Mouse (Mus musculus) midbrain, postnatal 0 days (tissue): Measurements from ENCODE around the gene Fibin. TPM values are rescaled to one million over a fixed set of nuclear protein-coding genes. Genes with fewer than 3 reads are reported as not detected.

Experiments
- ATAC-seq: fragments of 200-750 bp; cut with Nextera tagmentation; 2 replicates; pipeline ENCODE4 v1.8.0; 2017; ENCODE audit warnings: moderate number of reproducible peaks, mild to moderate bottlenecking, moderate TSS enrichment, moderate library complexity; ENCODE audit not compliant: low FRiP score
- DNase-seq: peaks from one replicate; pipeline ENCODE4 v3.0.0-alpha.2; 2015; ENCODE audit warnings: low spot score
- H3K27ac ChIP-seq: fragments of 300-500 bp; sonication (generic); 2 replicates; pipeline ENCODE4 v1.5.1; 2014; ENCODE audit warnings: low read depth, mild to moderate bottlenecking, low read length, mixed read lengths
- H3K27me3 ChIP-seq: fragments of 300-500 bp; sonication (generic); 2 replicates; pipeline ENCODE4 v1.6.1; 2014; ENCODE audit warnings: low read length, control low read depth, mixed read lengths; ENCODE audit not compliant: insufficient read depth
- H3K36me3 ChIP-seq: fragments of 300-500 bp; sonication (generic); 2 replicates; pipeline ENCODE4 v1.6.1; 2014; ENCODE audit warnings: low read length, control low read depth, mixed read lengths; ENCODE audit not compliant: insufficient read depth
- H3K4me1 ChIP-seq: fragments of 300-500 bp; sonication (generic); 2 replicates; pipeline ENCODE4 v1.6.1; 2014; ENCODE audit warnings: mild to moderate bottlenecking, control low read depth, antibody characterized with exemption, low read length, mixed read lengths; ENCODE audit not compliant: insufficient read depth
- H3K4me2 ChIP-seq: fragments of 300-500 bp; sonication (generic); 2 replicates; pipeline ENCODE4 v1.6.1; 2014; ENCODE audit warnings: low read depth, mild to moderate bottlenecking, low read length, mixed read lengths; ENCODE audit not compliant: poor library complexity, severe bottlenecking
- H3K4me3 ChIP-seq: fragments of 300-500 bp; sonication (generic); 2 replicates; pipeline ENCODE4 v1.5.1; 2014; ENCODE audit warnings: low read depth, mild to moderate bottlenecking, low read length, moderate library complexity
- H3K9ac ChIP-seq: fragments of 300-500 bp; sonication (generic); replicated peaks from 2 replicates; pipeline ENCODE4 v1.6.1; 2014; ENCODE audit warnings: mild to moderate bottlenecking, low read length, moderate library complexity, mixed read lengths; ENCODE audit not compliant: poor library complexity, severe bottlenecking
- H3K9me3 ChIP-seq: fragments of 300-500 bp; sonication (generic); 2 replicates; pipeline ENCODE4 v1.6.1; 2016; ENCODE audit warnings: low read length, control low read depth
- CTCF ChIP-seq: IDR thresholded peaks from 2 replicates; pipeline ENCODE4 v1.5.1; 2016; ENCODE audit warnings: antibody characterized with exemption, mild to moderate bottlenecking
- WGBS: fragments of 180-500 bp; shearing (Covaris S2); extraction: QIAGEN DNeasy Blood & Tissue Kit; methylation state at CpG from one replicate; pipeline ENCODE4 v1.1.7; 2014; 5-methylcytosine and 5-hydroxymethylcytosine counted together
- polyA plus RNA-seq: library from polyadenylated mRNA; unstranded; fragments of >200 nt; fragmentation: Nextera tagmentation; extraction: Ambion mirVana; gene quantifications from 2 replicates; pipeline ENCODE4 v1.2.1, GENCODE M21; 2015
- total RNA-seq: library from RNA; depleted of rRNA; stranded (reverse); fragments of >200 nt; gene quantifications from 2 replicates; pipeline ENCODE4 v1.2.3, GENCODE M21; 2014

The Fibin gene
- total and polyA plus RNA-seq, 2 experiments from 2014 or later = 5.8 to 7.9 TPM

- no peaks in the 10 kb centered on the region for H3K9me3 ChIP-seq
- H3K4me2 ChIP-seq = no peak overlapping the region
- no peaks in the 10 kb centered on the region for H3K27me3 ChIP-seq
- H3K4me1 ChIP-seq = no peaks in the 10 kb centered on the region
- no peaks in the 10 kb centered on the region for H3K36me3 ChIP-seq
- DNase-seq (no peak), ATAC-seq (no peak)
- WGBS = 90% methylated on average over 2 of the region's 2 CpGs
- H3K9ac ChIP-seq = no peak overlapping the region
- no peak for TF ChIP-seq CTCF
- no peak overlapping the region for H3K4me3 ChIP-seq
- no peak overlapping the region for H3K27ac ChIP-seq
Measured at GRCm38 (mm10) chr2:110379811-110380210, 16.8 kb upstream of the Fibin start.

GRCm38 (mm10) chr2:110376660-110377059 lies 13.7 kb upstream of the Fibin start:
- Histone ChIP-seq H3K27me3 (no peaks in the 10 kb centered on the region), H3K4me3 (no peak overlapping the region), H3K4me2 (no peak overlapping the region), H3K9me3 (no peaks in the 10 kb centered on the region), H3K9ac (no peak overlapping the region), H3K27ac (no peak overlapping the region), H3K36me3 (no peaks in the 10 kb centered on the region), H3K4me1 (no peaks in the 10 kb centered on the region)
- 91% methylated on average over 1 of the region's 1 CpGs for WGBS
- DNase-seq (no peak), ATAC-seq (no peak)
- no peak for TF ChIP-seq CTCF

- TF ChIP-seq CTCF = no peak
- H3K9ac ChIP-seq = no peak overlapping the region
- H3K4me3 ChIP-seq = no peak overlapping the region
- no peaks in the 10 kb centered on the region for H3K27me3 ChIP-seq
- 96% methylated on average over 1 of the region's 1 CpGs for WGBS
- DNase-seq = no peak
- H3K27ac ChIP-seq = no peak overlapping the region
- no peaks in the 10 kb centered on the region for H3K9me3 ChIP-seq
- H3K4me1 ChIP-seq = no peaks in the 10 kb centered on the region
- no peak for ATAC-seq
- no peaks in the 10 kb centered on the region for H3K36me3 ChIP-seq
- no peak overlapping the region for H3K4me2 ChIP-seq
Measured at GRCm38 (mm10) chr2:110375475-110375874, 12.5 kb upstream of the Fibin start.

- H3K9ac ChIP-seq = no peak overlapping the region
- no peaks in the 10 kb centered on the region for H3K4me1 ChIP-seq
- H3K9me3 ChIP-seq = no peaks in the 10 kb centered on the region
- ATAC-seq (no peak), DNase-seq (no peak)
- WGBS = 33% methylated on average over 2 of the region's 2 CpGs
- H3K27ac ChIP-seq = no peak overlapping the region
- no peak overlapping the region for H3K4me2 ChIP-seq
- no peak for TF ChIP-seq CTCF
- H3K27me3 ChIP-seq = no peaks in the 10 kb centered on the region
- no peaks in the 10 kb centered on the region for H3K36me3 ChIP-seq
- no peak overlapping the region for H3K4me3 ChIP-seq
Measured at GRCm38 (mm10) chr2:110373186-110373585, 10.2 kb upstream of the Fibin start.

GRCm38 (mm10) chr2:110367382-110367887 lies 4.5 kb upstream of the Fibin start:
- no peaks in the 10 kb centered on the region for H3K36me3 ChIP-seq
- no peak overlapping the region for H3K9ac ChIP-seq
- no peaks in the 10 kb centered on the region for H3K9me3 ChIP-seq
- 82% methylated on average over 1 of the region's 1 CpGs for WGBS
- ATAC-seq = no peak
- no peaks in the 10 kb centered on the region for H3K27me3 ChIP-seq
- H3K4me2 ChIP-seq = no peak overlapping the region
- no peak for TF ChIP-seq CTCF
- no peak overlapping the region for H3K4me3 ChIP-seq
- no peak for DNase-seq
- no peaks in the 10 kb centered on the region for H3K4me1 ChIP-seq
- no peak overlapping the region for H3K27ac ChIP-seq

GRCm38 (mm10) chr2:110365401-110365800 lies 2.4 kb upstream of the Fibin start:
- no peaks in the 10 kb centered on the region for H3K27me3 ChIP-seq
- ATAC-seq = no peak

More at GRCm38 (mm10) chr2:110365401-110365800, 2.4 kb upstream of the Fibin start:
- Histone ChIP-seq H3K9ac (no peak overlapping the region), H3K4me2 (no peak overlapping the region), H3K4me1 (no peaks in the 10 kb centered on the region), H3K36me3 (no peaks in the 10 kb centered on the region), H3K27ac (no peak overlapping the region), H3K4me3 (no peak overlapping the region), H3K9me3 (no peaks in the 10 kb centered on the region)
- TF ChIP-seq CTCF = no peak
- no peak for DNase-seq
